Mouse (Mus musculus): Measurements from ENCODE around the gene Cdsn. TPM values are rescaled to one million over a fixed set of nuclear protein-coding genes. Genes with fewer than 3 reads are reported as not detected.

Cdsn gene
- not detected in 2 replicates for polyA plus RNA-seq (2015; fragmentation: Nextera tagmentation; extraction: Ambion mirVana)

DNA sequence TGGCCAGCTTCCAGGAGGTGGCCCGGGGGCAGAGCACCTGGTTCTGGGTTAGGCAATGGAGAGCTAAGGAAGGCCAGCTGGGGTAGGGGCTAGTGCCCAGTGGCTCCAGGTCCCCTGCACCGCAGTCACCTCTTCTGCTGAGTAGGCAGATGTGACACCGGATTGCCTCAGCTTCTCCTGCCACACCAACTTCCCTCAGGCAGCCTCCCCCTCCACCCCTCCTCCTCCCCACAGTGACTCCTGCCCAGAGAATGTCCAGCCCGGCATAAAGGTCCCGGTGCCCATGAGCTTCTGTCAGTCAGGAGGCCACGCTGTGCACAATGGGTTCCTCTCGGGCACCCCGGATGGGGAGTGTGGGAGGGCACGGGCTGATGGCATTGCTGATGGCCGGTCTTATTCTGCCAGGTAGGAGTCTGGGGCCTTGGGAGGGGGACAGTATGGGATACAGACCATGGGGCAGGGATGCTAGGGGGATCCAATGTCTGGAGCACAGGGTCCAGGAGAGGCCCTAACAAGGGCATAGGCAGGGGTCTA lies at the start of gene Cdsn:
TSS of gene Cdsn (plus strand) at position 248 of the 534 bp plus-strand sequence.
- ATAC-seq: no peak
- Histone ChIP-seq H3K4me2 (ENCODE audit: low read depth, low read length) (no peak within 1 kb of the TSS), H3K36me3 (replicated peaks; ENCODE audit: insufficient read depth, low read length) (no peaks in the 10 kb centered on the region), H3K9me3 (ENCODE audit: low read length) (no peaks in the 10 kb centered on the region), H3K4me3 (ENCODE audit: low read depth, low read length) (no peak within 1 kb of the TSS), H3K9ac (replicated peaks) (no peak within 1 kb of the TSS), H3K27ac (ENCODE audit: low read depth) (no peak within 1 kb of the TSS), H3K27me3 (ENCODE audit: insufficient read depth, low read length) (no peaks in the 10 kb centered on the region), H3K4me1 (ENCODE audit: insufficient read depth) (0 out of 2 replicates have a peak, but pooled peaks cover 2% of the 10 kb centered on the region)
- TF ChIP-seq EP300 (IDR thresholded peaks at IDR 0.05; ENCODE audit: low read depth) (no peak), CTCF (IDR thresholded peaks at IDR 0.05; ENCODE audit: low read depth) (no peak)
- no peak for DNase-seq
- WGBS (ENCODE audit: insufficient replicate concordance): 79% methylated on average over 10 of the region's 10 CpGs

DNA sequence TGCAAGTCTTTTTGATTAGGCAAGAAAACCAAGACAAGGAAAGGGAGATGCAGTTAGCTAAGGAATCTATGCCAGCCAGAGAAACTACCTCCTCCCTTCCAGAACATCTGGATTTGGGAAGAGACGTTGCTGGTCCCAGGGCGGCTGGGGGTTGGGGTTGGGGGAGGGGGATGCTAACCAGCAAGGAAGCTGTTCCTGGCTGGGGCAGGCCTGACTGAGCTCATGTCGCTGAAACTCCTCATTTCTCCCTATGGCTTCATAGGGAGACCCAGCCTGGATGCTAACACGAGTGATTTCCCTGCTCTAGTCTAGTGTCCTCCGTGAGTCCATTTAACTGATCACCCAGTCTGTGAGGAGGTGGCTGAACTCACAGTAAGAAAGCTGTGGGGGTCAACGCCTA lies 49.7 kb upstream of the Cdsn start:
- TF ChIP-seq CTCF (IDR thresholded peaks at IDR 0.05; ENCODE audit: low read depth) (no peak), EP300 (IDR thresholded peaks at IDR 0.05; ENCODE audit: low read depth) (no peak)
- no peak overlapping the region for H3K9ac ChIP-seq (replicated peaks)
- ATAC-seq: no peak
- H3K27me3 ChIP-seq (ENCODE audit: insufficient read depth, low read length): peaks cover 27% of the 10 kb centered on the region
- no peak overlapping the region for H3K27ac ChIP-seq (ENCODE audit: low read depth)
- no peak overlapping the region for H3K4me2 ChIP-seq (ENCODE audit: low read depth, low read length)
- no peaks in the 10 kb centered on the region for H3K4me1 ChIP-seq (ENCODE audit: insufficient read depth)
- no peak for DNase-seq
- no peaks in the 10 kb centered on the region for H3K36me3 ChIP-seq (replicated peaks; ENCODE audit: insufficient read depth, low read length)
- H3K4me3 ChIP-seq (ENCODE audit: low read depth, low read length): no peak overlapping the region
- WGBS (ENCODE audit: insufficient replicate concordance): 26% methylated on average over 6 of the region's 6 CpGs
- H3K9me3 ChIP-seq (ENCODE audit: low read length): no peaks in the 10 kb centered on the region

DNA sequence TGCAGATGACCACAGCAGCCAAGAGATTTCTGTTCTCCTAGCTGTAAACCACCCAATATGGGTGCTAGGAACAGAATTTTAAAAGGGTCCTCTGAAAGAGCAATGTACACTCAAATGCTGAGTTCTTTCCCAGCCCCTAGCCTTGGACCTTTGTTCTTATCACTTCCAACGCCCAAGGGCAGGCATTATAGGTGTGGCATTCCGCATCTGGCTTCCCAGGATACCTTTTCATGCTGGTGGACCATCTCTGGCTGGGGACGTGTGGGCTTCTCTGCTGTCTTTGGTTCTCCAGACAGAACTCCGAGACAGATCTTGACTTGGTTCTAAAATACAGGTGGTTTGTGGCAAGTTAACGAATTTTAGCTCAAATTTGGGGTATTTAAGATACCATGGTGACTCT lies 49.2 kb upstream of the Cdsn start:
- ATAC-seq: no peak
- TF ChIP-seq EP300 (IDR thresholded peaks at IDR 0.05; ENCODE audit: low read depth) (no peak), CTCF (IDR thresholded peaks at IDR 0.05; ENCODE audit: low read depth) (no peak)
- Histone ChIP-seq H3K36me3 (replicated peaks; ENCODE audit: insufficient read depth, low read length) (no peaks in the 10 kb centered on the region), H3K9me3 (ENCODE audit: low read length) (no peaks in the 10 kb centered on the region), H3K4me3 (ENCODE audit: low read depth, low read length) (no peak overlapping the region), H3K4me2 (ENCODE audit: low read depth, low read length) (no peak overlapping the region), H3K27me3 (ENCODE audit: insufficient read depth, low read length) (peaks cover 31% of the 10 kb centered on the region), H3K4me1 (ENCODE audit: insufficient read depth) (no peaks in the 10 kb centered on the region), H3K9ac (replicated peaks) (no peak overlapping the region), H3K27ac (ENCODE audit: low read depth) (no peak overlapping the region)
- WGBS (ENCODE audit: insufficient replicate concordance): 47% methylated on average over 5 of the region's 5 CpGs
- no peak for DNase-seq

DNA sequence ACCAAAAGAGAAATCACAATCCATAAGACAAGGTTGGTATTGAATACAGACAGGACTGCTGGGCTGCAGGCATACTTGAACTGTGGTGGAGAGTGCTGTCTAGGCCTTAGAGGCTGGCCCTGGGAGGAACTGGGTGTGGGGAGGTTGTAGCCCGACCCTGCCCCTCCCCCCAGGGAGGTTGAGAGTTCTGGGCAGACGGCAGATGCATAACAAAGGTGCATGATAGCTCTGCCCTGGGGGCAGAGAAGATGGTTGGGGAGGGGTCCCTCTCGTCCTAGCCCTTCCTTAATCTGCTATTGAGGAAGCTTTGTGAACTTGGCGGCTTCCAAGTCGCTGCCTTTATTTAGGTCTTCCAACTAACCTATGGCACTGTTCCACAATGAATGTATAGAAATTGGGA lies 48.1 kb upstream of the Cdsn start:
- no peak for TF ChIP-seq EP300 (IDR thresholded peaks at IDR 0.05; ENCODE audit: low read depth)
- TF ChIP-seq CTCF (IDR thresholded peaks at IDR 0.05; ENCODE audit: low read depth): no peak
- no peaks in the 10 kb centered on the region for H3K4me1 ChIP-seq (ENCODE audit: insufficient read depth)
- DNase-seq: no peak
- no peak overlapping the region for H3K27ac ChIP-seq (ENCODE audit: low read depth)
- H3K4me3 ChIP-seq (ENCODE audit: low read depth, low read length): no peak overlapping the region
- no peak for ATAC-seq
- H3K4me2 ChIP-seq (ENCODE audit: low read depth, low read length): no peak overlapping the region
- H3K27me3 ChIP-seq (ENCODE audit: insufficient read depth, low read length): peaks cover 32% of the 10 kb centered on the region
- no peaks in the 10 kb centered on the region for H3K9me3 ChIP-seq (ENCODE audit: low read length)
- 37% methylated on average over 5 of the region's 5 CpGs for WGBS (ENCODE audit: insufficient replicate concordance)
- H3K36me3 ChIP-seq (replicated peaks; ENCODE audit: insufficient read depth, low read length): no peaks in the 10 kb centered on the region
- no peak overlapping the region for H3K9ac ChIP-seq (replicated peaks)

DNA sequence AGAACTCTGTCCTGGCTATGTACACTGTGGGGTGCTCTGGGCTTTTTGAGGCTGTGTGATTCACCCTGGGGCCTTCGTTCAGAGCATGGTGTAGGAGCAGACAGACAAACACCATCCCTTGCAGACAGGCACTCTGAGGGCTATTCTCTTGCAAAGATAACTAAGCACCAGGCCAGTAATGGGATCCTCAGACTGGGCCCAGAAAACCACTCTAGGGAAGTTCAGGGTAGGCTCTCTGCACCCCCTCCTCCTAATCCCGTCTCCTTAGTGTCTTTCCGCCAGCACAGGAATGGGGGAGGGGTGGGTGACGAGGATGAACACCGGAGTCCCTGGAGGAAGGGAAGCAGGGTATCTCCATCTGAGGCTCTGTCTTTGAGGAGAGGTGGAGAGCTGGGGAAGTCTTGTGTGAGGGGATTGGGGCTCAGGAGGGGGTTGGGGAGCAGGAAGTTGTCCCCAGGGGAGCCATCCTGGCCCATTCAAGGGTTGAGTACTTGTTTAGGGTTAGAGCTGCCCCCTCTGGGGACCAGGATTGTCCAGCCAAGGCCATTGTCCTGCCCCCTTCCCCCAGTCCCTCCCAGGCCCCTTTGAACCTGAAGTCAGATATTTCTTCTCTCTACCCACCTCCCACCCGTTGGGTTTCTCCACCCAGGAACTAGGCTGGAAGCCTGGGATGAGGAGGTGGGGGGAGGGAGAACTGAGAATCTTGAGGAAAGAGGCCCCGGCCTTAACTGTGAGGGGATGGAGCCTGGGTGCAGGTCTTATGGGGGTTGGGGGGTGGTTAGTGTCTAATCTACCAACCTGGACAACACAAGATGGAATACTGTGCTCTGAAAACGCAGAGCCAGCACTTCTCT lies 47.1 kb upstream of the Cdsn start:
- Histone ChIP-seq H3K4me1 (ENCODE audit: insufficient read depth) (no peaks in the 10 kb centered on the region), H3K27me3 (ENCODE audit: insufficient read depth, low read length) (peaks cover 40% of the 10 kb centered on the region), H3K4me3 (ENCODE audit: low read depth, low read length) (no peak overlapping the region), H3K4me2 (ENCODE audit: low read depth, low read length) (no peak overlapping the region), H3K27ac (ENCODE audit: low read depth) (no peak overlapping the region), H3K36me3 (replicated peaks; ENCODE audit: insufficient read depth, low read length) (no peaks in the 10 kb centered on the region), H3K9ac (replicated peaks) (no peak overlapping the region), H3K9me3 (ENCODE audit: low read length) (no peaks in the 10 kb centered on the region)
- 38% methylated on average over 8 of the region's 8 CpGs for WGBS (ENCODE audit: insufficient replicate concordance)
- DNase-seq: no peak
- ATAC-seq: no peak
- TF ChIP-seq EP300 (IDR thresholded peaks at IDR 0.05; ENCODE audit: low read depth) (no peak), CTCF (IDR thresholded peaks at IDR 0.05; ENCODE audit: low read depth) (no peak)

- ATAC-seq (no peak), DNase-seq (no peak)
- 38% methylated on average over 13 of the region's 13 CpGs for WGBS (ENCODE audit: insufficient replicate concordance)
Measured at GRCm38 (mm10) chr17:35505776-35506175, 46.2 kb upstream of the Cdsn start, which contains the start of gene Pou5f1. TSS of gene Pou5f1 (plus strand) at chr17:35506018.

More at GRCm38 (mm10) chr17:35505776-35506175, 46.2 kb upstream of the Cdsn start, which contains the start of gene Pou5f1:
- Histone ChIP-seq H3K4me2 (ENCODE audit: low read depth, low read length) (no peak within 1 kb of the TSS), H3K9ac (replicated peaks) (no peak within 1 kb of the TSS), H3K36me3 (replicated peaks; ENCODE audit: insufficient read depth, low read length) (no peaks in the 10 kb centered on the region), H3K27ac (ENCODE audit: low read depth) (no peak within 1 kb of the TSS), H3K4me1 (ENCODE audit: insufficient read depth) (no peaks in the 10 kb centered on the region), H3K9me3 (ENCODE audit: low read length) (no peaks in the 10 kb centered on the region), H3K4me3 (ENCODE audit: low read depth, low read length) (no peak within 1 kb of the TSS), H3K27me3 (ENCODE audit: insufficient read depth, low read length) (peaks cover 40% of the 10 kb centered on the region)
- no peak for TF ChIP-seq EP300 (IDR thresholded peaks at IDR 0.05; ENCODE audit: low read depth)
- TF ChIP-seq CTCF (IDR thresholded peaks at IDR 0.05; ENCODE audit: low read depth): no peak

All from liver, postnatal 0 days (tissue).